ENCODE assay signal across 24 mouse cellular contexts in genomic region chr7:43855709-43856108, GRCm38 (mm10). TPM values are rescaled to one million over a fixed set of nuclear protein-coding genes. Genes with fewer than 3 reads are reported as not detected.
"Had no signal": no experiment of that assay in that cellular context is flagged by ENCODE, and none has a peak within 500 bp of the region (broad histone marks: within the 10 kb centered on the region; RNA-seq: fewer than 3 reads in every experiment).

No protein-coding gene starts in this region.

- DNase-seq: liver; liver, embryonic 13.5 days; liver, postnatal 0 days; lung, embryonic 14.5 days; lung, postnatal 14 days; right cerebral cortex, postnatal 14 days; right cerebral cortex, postnatal 4 days; spleen, adult 18-20 months; thymus, adult 18-20 months; thymus, postnatal 14 days; thymus, postnatal 36 days had no signal

- H3K4me1 ChIP-seq: limb, embryonic 12.5 days; liver, embryonic 13.5 days; liver, embryonic 15.5 days; megakaryocyte, embryonic 14.5 days; midbrain, embryonic 15.5 days; neural tube, embryonic 12.5 days had no signal

- H3K4me2 ChIP-seq: limb, embryonic 12.5 days; liver, embryonic 11.5 days; liver, embryonic 13.5 days; liver, embryonic 15.5 days; lung, embryonic 14.5 days; midbrain, embryonic 11.5 days; midbrain, embryonic 13.5 days; midbrain, embryonic 15.5 days; neural tube, embryonic 12.5 days had no signal

- H3K9ac ChIP-seq: limb, embryonic 12.5 days; liver, embryonic 13.5 days; liver, embryonic 15.5 days; liver, postnatal 0 days; lung, embryonic 14.5 days; midbrain, embryonic 13.5 days; midbrain, embryonic 15.5 days; neural tube, embryonic 12.5 days had no signal

- H3K27ac ChIP-seq: limb, embryonic 12.5 days; liver, embryonic 13.5 days; liver, embryonic 15.5 days; macrophage; midbrain, embryonic 13.5 days; midbrain, embryonic 15.5 days; neural tube, embryonic 12.5 days had no signal

- H3K27me3 ChIP-seq: limb, embryonic 12.5 days; liver, embryonic 13.5 days; liver, embryonic 15.5 days; megakaryocyte, embryonic 14.5 days; midbrain, embryonic 13.5 days; midbrain, embryonic 15.5 days; neural tube, embryonic 12.5 days had no signal

- H3K9me3 ChIP-seq: limb, embryonic 12.5 days; liver, embryonic 13.5 days; liver, embryonic 15.5 days; midbrain, embryonic 13.5 days; midbrain, embryonic 15.5 days; neural tube, embryonic 12.5 days had no signal

- ATAC-seq: liver, postnatal 0 days; midbrain, embryonic 13.5 days; midbrain, embryonic 15.5 days had no signal

- H3K36me3 ChIP-seq: limb, embryonic 12.5 days; liver, embryonic 13.5 days; liver, embryonic 15.5 days; midbrain, embryonic 13.5 days; midbrain, embryonic 15.5 days; neural tube, embryonic 12.5 days had no signal

- H3K4me3 ChIP-seq: limb, embryonic 12.5 days; liver, embryonic 13.5 days; liver, embryonic 15.5 days; megakaryocyte, embryonic 14.5 days; midbrain, embryonic 13.5 days; midbrain, embryonic 15.5 days; neural tube, embryonic 12.5 days had no signal

RNA-seq across cellular contexts. Expression of gene Klk5, which starts 13.9 kb away (rescaled TPM):
- polyA plus RNA-seq: limb, embryonic 12.5 days; liver, embryonic 11.5 days; liver, embryonic 13.5 days; liver, embryonic 15.5 days; liver, postnatal 0 days; lung, embryonic 14.5 days; macrophage; midbrain, embryonic 11.5 days; midbrain, embryonic 13.5 days; midbrain, embryonic 15.5 days; midbrain, postnatal 0 days; neural tube, embryonic 12.5 days; neural tube, embryonic 14.5 days; small intestine, adult 2 months had no signal

RNA-seq across cellular contexts. Expression of gene Klk4, which starts 25.3 kb away (rescaled TPM):
- polyA plus RNA-seq: limb, embryonic 12.5 days; liver, embryonic 13.5 days; liver, embryonic 15.5 days; liver, postnatal 0 days; lung, embryonic 14.5 days; macrophage; midbrain, embryonic 11.5 days; midbrain, embryonic 13.5 days; midbrain, postnatal 0 days; small intestine, adult 2 months had no signal

RNA-seq across cellular contexts. Expression of gene Klk6, which starts 31.4 kb away (rescaled TPM):
- polyA plus RNA-seq: limb, embryonic 12.5 days; limb, embryonic 14.5 days; liver, embryonic 11.5 days; liver, embryonic 13.5 days; liver, embryonic 15.5 days; liver, postnatal 0 days; lung, embryonic 14.5 days; macrophage; midbrain, embryonic 11.5 days; midbrain, embryonic 13.5 days; midbrain, embryonic 15.5 days; midbrain, postnatal 0 days; neural tube, embryonic 12.5 days; neural tube, embryonic 14.5 days; small intestine, adult 2 months had no signal

RNA-seq across cellular contexts. Expression of gene Klk7, which starts 44.6 kb away (rescaled TPM):
- polyA plus RNA-seq: limb, embryonic 12.5 days; liver, embryonic 11.5 days; liver, embryonic 13.5 days; liver, embryonic 15.5 days; liver, postnatal 0 days; macrophage; midbrain, embryonic 13.5 days; midbrain, embryonic 15.5 days; neural tube, embryonic 12.5 days; neural tube, embryonic 14.5 days; small intestine, adult 2 months had no signal

RNA-seq across cellular contexts. Expression of gene Klk8, which starts 58.3 kb away (rescaled TPM):
- polyA plus RNA-seq: macrophage had no signal
